Mouse (Mus musculus) heart, adult 2 months (tissue): ENCODE measurements around the gene Zfp456. TPM values are rescaled to one million over a fixed set of nuclear protein-coding genes. Genes with fewer than 3 reads are reported as not detected.
A peak's percentile ranks its signal among the peaks of the same experiment; 100 is the strongest.

Experiments used
- DNase-seq, 2 experiments: peaks; one replicate each; pipeline ENCODE4 v3.0.0; 2021
- H3K27ac ChIP-seq: fragments of 200-600 bp; 2 replicates; pipeline ENCODE4 v1.8.1; 2022
- H3K27me3 ChIP-seq: fragments of 200-500 bp; 2 replicates; pipeline ENCODE4 v1.6.1; 2012; ENCODE audit warnings: mild to moderate bottlenecking, low read length, inconsistent platforms, mixed read lengths; ENCODE audit not compliant: control insufficient read depth, insufficient read depth
- H3K36me3 ChIP-seq: fragments of 200-500 bp; 2 replicates; pipeline ENCODE4 v1.6.1; 2012; ENCODE audit warnings: low read length, inconsistent platforms; ENCODE audit not compliant: control insufficient read depth, insufficient read depth
- H3K4me1 ChIP-seq: fragments of 200-500 bp; 2 replicates; pipeline ENCODE4 v1.6.1; 2011; ENCODE audit warnings: low read length; ENCODE audit not compliant: control insufficient read depth, insufficient read depth
- H3K4me3 ChIP-seq: fragments of 200-600 bp; 2 replicates; pipeline ENCODE4 v1.8.1; 2022
- H3K79me2 ChIP-seq: fragments of 200-500 bp; replicated peaks from 2 replicates; pipeline ENCODE4 v1.6.1; 2012; ENCODE audit warnings: mild to moderate bottlenecking, inconsistent platforms, low read length, moderate library complexity, mixed read lengths; ENCODE audit not compliant: control insufficient read depth, insufficient read depth
- H3K9ac ChIP-seq: fragments of 200-500 bp; 2 replicates; pipeline ENCODE4 v1.6.1; 2012; ENCODE audit warnings: low read depth, mild to moderate bottlenecking, control low read depth, inconsistent platforms, low read length, mixed read lengths
- CTCF ChIP-seq: fragments of 200-600 bp; IDR thresholded peaks from 2 replicates; pipeline ENCODE4 v1.8.1; 2022; ENCODE audit warnings: antibody characterized with exemption, mild to moderate bottlenecking, moderate library complexity
- EP300 ChIP-seq: fragments of 200-500 bp; IDR thresholded peaks from 2 replicates; pipeline ENCODE4 v1.6.1; 2011; ENCODE audit warnings: low read depth, low read length, control low read depth; ENCODE audit not compliant: insufficient read depth
- POLR2A ChIP-seq: fragments of 200-500 bp; IDR thresholded peaks from 2 replicates; pipeline ENCODE4 v1.6.1; 2011; ENCODE audit warnings: mild to moderate bottlenecking, low read depth, low read length, control low read depth; ENCODE audit not compliant: insufficient read depth
- WGBS: fragments of 180-500 bp; shearing (Covaris S2); methylation state at CpG from one replicate; pipeline ENCODE4 v1.1.7; 2018; 5-methylcytosine and 5-hydroxymethylcytosine counted together
- intact Hi-C: fragments of 180-260 bp; cut with DNase I; formaldehyde crosslinking; loops from one replicate; pipeline ENCODE4 v1.15.1; 2025
- polyA plus RNA-seq: library from polyadenylated mRNA; depleted of rRNA; stranded (reverse); fragments of >200 nt; gene quantifications from 2 replicates; pipeline ENCODE4 v1.2.3, GENCODE M21; 2012; rRNA removed
- total RNA-seq, 2 experiments: library from RNA; stranded (reverse); gene quantifications; 2 replicates each; pipeline ENCODE4 v1.2.3; 2021

Gene Zfp456
- total and polyA plus RNA-seq, 3 experiments: 0.12 to 1.1 (median 0.57) TPM

DNA sequence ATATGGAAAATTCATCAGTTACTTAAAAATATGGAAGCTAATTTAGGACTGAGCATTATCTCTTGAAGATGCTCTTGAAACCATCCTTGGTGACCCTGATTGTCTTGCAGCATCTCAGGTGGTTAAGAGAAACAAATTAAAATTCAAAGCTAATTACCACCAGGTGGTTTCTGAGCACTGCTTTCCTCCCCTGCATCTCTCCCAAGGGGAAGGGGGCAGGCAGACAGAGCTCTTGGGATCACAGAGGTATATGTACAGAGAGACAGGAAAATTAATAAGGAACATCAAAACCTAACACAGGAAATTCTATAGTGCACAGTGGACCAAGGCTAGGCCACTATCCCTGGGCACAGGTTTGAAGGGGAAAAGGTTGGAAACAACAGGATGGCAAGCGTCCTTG, 42.7 kb downstream of the Zfp456 start:
- no peaks in the 10 kb centered on the region for H3K36me3 ChIP-seq
- H3K9ac ChIP-seq: no peak overlapping the region; the same call in 1 of the 2 replicates
- H3K4me1 ChIP-seq: peaks cover 4% of the 10 kb centered on the region
- TF ChIP-seq EP300: no peak
- TF ChIP-seq POLR2A: no peak
- no peak for TF ChIP-seq CTCF
- H3K27me3 ChIP-seq: no peaks in the 10 kb centered on the region
- H3K79me2 ChIP-seq: no peaks in the 10 kb centered on the region; the same call in 1 of the 2 replicates
- 47% methylated on average over 1 of the region's 1 CpGs for WGBS
- intact Hi-C loops: loop anchor here (1.0 to 10.0 kb wide), 4 partner anchors 27 to 194 kb away; partner anchors contain the start of genes Gm26965, Gm28044, Zfp457 and Zfp87
- H3K4me3 ChIP-seq: peak overlapping the region; percentile 55
- H3K27ac ChIP-seq: peak overlapping the region; percentile 88
- no peak for DNase-seq

DNA sequence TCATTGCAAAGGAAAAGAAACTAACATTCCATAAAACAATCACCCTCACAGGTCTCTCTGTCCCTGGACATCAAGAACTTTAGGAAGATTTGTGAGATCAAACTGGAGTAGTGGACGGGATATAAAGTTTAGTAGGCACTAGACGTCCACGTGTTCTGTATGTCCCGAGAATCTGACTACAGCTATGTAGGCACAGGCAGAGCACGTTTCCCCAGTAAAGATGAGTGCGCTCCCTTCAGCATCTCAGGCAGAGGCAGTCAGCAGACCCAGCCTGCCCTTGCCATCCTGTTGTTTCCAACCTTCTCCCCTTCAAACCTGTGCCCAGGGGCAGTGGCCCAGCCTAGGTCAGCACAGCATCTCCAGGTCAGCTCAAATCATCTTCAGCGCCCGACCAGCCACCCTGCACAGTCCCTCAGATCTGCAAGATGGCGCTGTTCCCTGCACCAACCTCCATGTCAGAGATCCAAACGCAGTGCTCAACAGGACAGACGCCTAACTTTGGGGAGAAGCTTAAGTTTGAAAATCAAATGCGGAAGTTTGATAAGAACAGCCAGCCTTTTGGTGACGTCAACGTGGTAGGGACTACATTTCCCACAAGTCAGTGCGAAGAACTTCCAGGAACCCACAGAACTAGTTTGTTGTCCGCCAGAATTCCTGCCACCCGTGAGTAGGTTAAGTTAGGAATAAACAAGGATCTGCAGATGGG, 43.4 kb downstream of the Zfp456 start, which contains the start of gene Zfp595:
Zfp595 (minus strand) TSS at position 552 of the 706 bp plus-strand sequence.
- 0 out of 2 replicates have a peak, but pooled peaks have one; percentile 48 for TF ChIP-seq EP300
- peak; percentile 72; the same call in 1 of the 2 replicates for TF ChIP-seq POLR2A
- peak; percentile 71 for TF ChIP-seq CTCF
- peak within 1 kb of the TSS; percentile 70 for H3K9ac ChIP-seq
- H3K27me3 ChIP-seq: no peaks in the 10 kb centered on the region
- 8% methylated on average over 17 of the region's 17 CpGs for WGBS
- peak within 1 kb of the TSS; percentile 88 for H3K27ac ChIP-seq
- intact Hi-C loops: loop anchor here (1.0 to 10.0 kb wide), 4 partner anchors 26 to 195 kb away; partner anchors contain the start of genes Gm26965, Gm28044, Zfp457 and Zfp87
- H3K36me3 ChIP-seq: no peaks in the 10 kb centered on the region
- peaks cover 4% of the 10 kb centered on the region for H3K4me1 ChIP-seq
- H3K79me2 ChIP-seq: no peaks in the 10 kb centered on the region; the same call in 1 of the 2 replicates
- peak within 1 kb of the TSS; percentile 55 for H3K4me3 ChIP-seq
- DNase-seq: peak; percentile 87 to 89

Other genes starting within 250 kb of the Zfp456 start
- 1 to 10 TPM; 3.0 to 3.4 TPM for gene Rsl1, start 202.6 kb downstream of the Zfp456 start, total RNA-seq
- 1.5 and 2.5 TPM in 2 replicates for gene Rsl1, start 202.6 kb downstream of the Zfp456 start, polyA plus RNA-seq
- 1 to 10 TPM in 1 of 2 experiments, under 1 TPM in 1; 0.66 to 1.1 TPM for gene Zfp455, start 181.3 kb downstream of the Zfp456 start, total RNA-seq
- gene Zfp455, start 181.3 kb downstream of the Zfp456 start, polyA plus RNA-seq: 0.33 and 0.35 TPM in 2 replicates
- 1 to 10 TPM; 1.5 to 2.3 TPM for gene Zfp458, start 97.3 kb downstream of the Zfp456 start, total RNA-seq
- gene Zfp458, start 97.3 kb downstream of the Zfp456 start, polyA plus RNA-seq: 0.25 and 0.67 TPM in 2 replicates
- 1 to 10 TPM; 2.8 to 3.2 TPM for gene Zfp457, start 69.3 kb downstream of the Zfp456 start, total RNA-seq
- gene Zfp457, start 69.3 kb downstream of the Zfp456 start, polyA plus RNA-seq: 1.0 and 2.6 TPM in 2 replicates
- 1 to 10 TPM; 2.2 to 2.3 TPM for gene Zfp595, start 43.2 kb downstream of the Zfp456 start, total RNA-seq
- 0.66 and 1.1 TPM in 2 replicates for gene Zfp595, start 43.2 kb downstream of the Zfp456 start, polyA plus RNA-seq
- gene Gm28044, start 15.3 kb downstream of the Zfp456 start, total RNA-seq: 1 to 10 TPM in 1 of 2 experiments, under 1 TPM in 1; 0.89 to 1.6 TPM
- 1.1 TPM in 1 of 2 replicates, not detected in the other for gene Gm28044, start 15.3 kb downstream of the Zfp456 start, polyA plus RNA-seq
- gene Zfp953, start 15.2 kb downstream of the Zfp456 start, total RNA-seq: 1 to 10 TPM in 1 of 2 experiments, under 1 TPM in 1; 0.86 to 1.0 TPM
- gene Zfp953, start 15.2 kb downstream of the Zfp456 start, polyA plus RNA-seq: 0.25 and 0.59 TPM in 2 replicates
- 1 to 10 TPM; 1.4 to 1.7 TPM for gene Gm28041, start 77 bp downstream of the Zfp456 start, total RNA-seq
- 0.56 TPM in 1 of 2 replicates, not detected in the other for gene Gm28041, start 77 bp downstream of the Zfp456 start, polyA plus RNA-seq
- gene Zfp429, start 24.0 kb upstream of the Zfp456 start, total RNA-seq: 1 to 10 TPM; 1.4 to 2.1 TPM
- gene Zfp429, start 24.0 kb upstream of the Zfp456 start, polyA plus RNA-seq: 0.66 and 3.4 TPM in 2 replicates
- gene Zfp459, start 45.6 kb upstream of the Zfp456 start, total RNA-seq: under 1 TPM; 0.13 to 0.52 TPM
- 0.12 and 0.14 TPM in 2 replicates for gene Zfp459, start 45.6 kb upstream of the Zfp456 start, polyA plus RNA-seq
- 1 to 10 TPM; 8.0 to 9.8 TPM for gene Zfp874a, start 75.8 kb upstream of the Zfp456 start, total RNA-seq
- 1.9 and 5.3 TPM in 2 replicates for gene Zfp874a, start 75.8 kb upstream of the Zfp456 start, polyA plus RNA-seq
- gene Zfp874b, start 108.4 kb upstream of the Zfp456 start, total RNA-seq: 10 to 100 TPM; 16.7 to 17.4 TPM
- 2.5 and 7.9 TPM in 2 replicates for gene Zfp874b, start 108.4 kb upstream of the Zfp456 start, polyA plus RNA-seq
- 1 to 10 TPM; 3.7 to 4.4 TPM for gene Zfp58, start 124.7 kb upstream of the Zfp456 start, total RNA-seq
- gene Zfp58, start 124.7 kb upstream of the Zfp456 start, polyA plus RNA-seq: 0.80 and 1.8 TPM in 2 replicates
- gene Gm26965, start 150.3 kb upstream of the Zfp456 start, total RNA-seq: not detected
- gene Gm26965, start 150.3 kb upstream of the Zfp456 start, polyA plus RNA-seq: not detected in 2 replicates
- 1 to 10 TPM; 8.4 to 8.6 TPM for gene Zfp87, start 150.4 kb upstream of the Zfp456 start, total RNA-seq
- 9.2 and 18.7 TPM in 2 replicates for gene Zfp87, start 150.4 kb upstream of the Zfp456 start, polyA plus RNA-seq
- 1 to 10 TPM; 3.0 to 3.6 TPM for gene Zfp748, start 178.0 kb upstream of the Zfp456 start, total RNA-seq
- 1.6 TPM in 2 replicates for gene Zfp748, start 178.0 kb upstream of the Zfp456 start, polyA plus RNA-seq
- gene Zfp729b, start 233.9 kb upstream of the Zfp456 start, total RNA-seq: 1 to 10 TPM; 3.5 to 3.9 TPM
- gene Zfp729b, start 233.9 kb upstream of the Zfp456 start, polyA plus RNA-seq: 0.49 and 0.91 TPM in 2 replicates